Mouse (Mus musculus): ENCODE measurements at regions not wholly inside any gene's neighbourhood (a gene's known extent, or its start where the extent isn't known, plus 50 kb on each side); places are given as distances from the start of the nearest gene placed in this dataset.
A peak's percentile ranks its signal among the peaks of the same experiment; 100 is the strongest.

DNA sequence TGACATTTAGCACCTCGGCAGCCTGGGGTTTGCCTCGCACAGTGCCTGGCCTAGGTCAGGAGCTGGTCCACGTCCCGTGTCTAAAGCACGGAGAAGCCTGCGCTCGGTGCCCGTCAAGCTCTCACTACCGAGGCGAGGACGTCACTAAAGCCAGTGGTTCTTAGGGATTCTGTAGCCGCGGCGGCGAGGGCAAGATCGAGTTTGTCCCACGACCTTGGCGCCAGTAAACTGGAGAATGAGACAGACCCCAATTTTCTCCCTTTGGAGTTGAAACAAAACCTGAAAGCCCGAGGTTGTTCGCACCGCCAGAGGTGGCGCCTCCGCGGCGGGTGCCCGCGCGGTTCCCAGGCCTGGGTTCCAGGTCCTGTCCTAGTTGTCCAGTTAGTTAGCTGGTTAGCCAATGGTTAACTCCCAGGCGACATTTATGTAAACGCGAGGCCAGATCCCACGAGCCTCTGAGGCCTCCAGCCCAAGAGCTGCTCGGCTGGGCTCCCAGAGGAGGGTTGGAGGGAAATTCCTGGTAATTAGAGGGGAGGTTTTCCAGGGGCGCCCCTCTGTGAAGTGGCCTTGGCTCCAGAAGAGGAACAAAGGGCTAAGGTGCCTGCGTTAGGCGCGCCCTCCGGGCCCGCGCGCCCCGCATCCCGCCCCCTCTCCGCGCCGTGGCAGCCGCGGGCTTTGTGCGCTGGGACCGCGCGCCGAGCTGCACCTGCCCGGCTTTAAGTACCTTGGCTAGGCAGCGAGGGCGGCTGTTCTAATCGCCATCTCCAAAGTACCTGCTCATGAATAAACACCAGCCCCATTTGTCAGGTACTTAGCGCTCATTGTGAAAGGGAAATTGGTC is 74.0 kb downstream of the Rhcg start:
- H3K4me1 ChIP-seq (ENCODE audit: control insufficient read depth, insufficient read depth, low read length), result peaks cover 7% of the 10 kb centered on the region
- H3K4me3 ChIP-seq (ENCODE audit: control insufficient read depth, low read depth, low read length), result no peak overlapping the region; the same call in 1 of the 2 replicates
- TF ChIP-seq CTCF (IDR thresholded peaks at IDR 0.05; ENCODE audit: control insufficient read depth, insufficient read depth, insufficient replicate concordance, low read depth, low read length), result no peak
- no peak for TF ChIP-seq POLR2A (IDR thresholded peaks at IDR 0.05; ENCODE audit: control insufficient read depth, low read depth, low read length)
- H3K27ac ChIP-seq (ENCODE audit: control insufficient read depth, insufficient read depth, low read depth, low read length), result no peak overlapping the region
- H3K27me3 ChIP-seq (ENCODE audit: control insufficient read depth, insufficient read depth, low read length), result no peaks in the 10 kb centered on the region
- H3K36me3 ChIP-seq (ENCODE audit: control insufficient read depth, insufficient read depth, low read length), result no peaks in the 10 kb centered on the region

DNA sequence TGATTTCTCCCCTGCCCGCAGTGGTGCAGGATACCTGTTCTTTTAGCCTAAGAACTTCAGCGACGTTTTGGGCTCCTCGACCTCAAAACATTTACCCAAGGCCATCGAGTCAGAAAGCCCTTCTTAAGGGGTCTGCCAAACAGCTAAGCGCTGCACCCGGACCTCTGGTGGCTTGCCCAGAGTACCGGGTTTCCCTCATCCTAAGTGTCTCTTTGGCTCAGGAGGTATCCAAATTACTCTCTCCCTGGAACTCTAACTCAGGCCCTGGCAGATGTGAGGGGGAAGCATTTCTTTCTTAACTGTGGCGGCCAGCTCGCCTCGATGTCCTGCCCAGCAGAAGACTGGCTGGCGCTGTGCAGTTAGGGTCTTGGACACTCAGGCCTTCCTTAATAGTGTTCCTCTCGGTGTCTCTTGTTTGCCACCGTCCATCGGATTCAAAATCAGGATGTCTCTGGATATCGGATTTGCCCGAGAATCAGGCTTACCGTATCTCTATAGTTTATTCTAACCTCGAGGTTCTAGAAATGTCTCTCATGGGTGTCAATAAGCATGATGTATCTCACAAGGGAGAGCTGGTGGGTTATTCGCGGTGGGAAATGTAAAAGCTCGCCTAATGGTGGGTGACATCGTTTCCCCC is 75.0 kb downstream of the Rhcg start:
- Histone ChIP-seq H3K27ac (ENCODE audit: control insufficient read depth, insufficient read depth, low read depth, low read length) (no peak overlapping the region), H3K4me1 (ENCODE audit: control insufficient read depth, insufficient read depth, low read length) (peaks cover 7% of the 10 kb centered on the region), H3K27me3 (ENCODE audit: control insufficient read depth, insufficient read depth, low read length) (no peaks in the 10 kb centered on the region), H3K4me3 (ENCODE audit: control insufficient read depth, low read depth, low read length) (no peak overlapping the region), H3K36me3 (ENCODE audit: control insufficient read depth, insufficient read depth, low read length) (no peaks in the 10 kb centered on the region)
- TF ChIP-seq POLR2A (IDR thresholded peaks at IDR 0.05; ENCODE audit: control insufficient read depth, low read depth, low read length), result no peak
- no peak for TF ChIP-seq CTCF (IDR thresholded peaks at IDR 0.05; ENCODE audit: control insufficient read depth, insufficient read depth, insufficient replicate concordance, low read depth, low read length)

DNA sequence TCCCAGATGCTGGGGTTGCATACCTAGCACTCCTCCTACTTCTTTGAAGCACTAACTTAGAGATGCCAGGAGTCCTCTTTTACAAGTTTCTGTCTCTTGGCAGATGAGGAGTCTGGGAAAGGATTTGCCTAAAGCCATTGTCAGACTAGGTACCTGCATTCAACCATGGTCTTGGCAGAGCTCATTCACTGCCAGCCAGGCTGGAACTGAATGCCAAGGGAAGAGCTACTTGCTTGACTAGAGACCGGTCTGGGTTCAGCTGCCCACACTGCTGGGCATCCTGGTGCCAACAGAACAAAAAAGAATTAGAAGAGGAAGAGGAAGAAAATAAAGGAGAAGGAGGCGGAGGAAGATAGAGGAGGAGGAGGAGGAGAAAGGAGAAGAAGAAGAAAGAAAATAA is 74.1 kb upstream of the Polg start:
- Histone ChIP-seq H3K4me3 (ENCODE audit: control insufficient read depth, low read depth, low read length) (no peak overlapping the region), H3K27me3 (ENCODE audit: control insufficient read depth, insufficient read depth, low read length) (peaks cover under 1% of the 10 kb centered on the region; the same call in 1 of the 2 replicates), H3K36me3 (ENCODE audit: control insufficient read depth, insufficient read depth, low read length) (no peaks in the 10 kb centered on the region), H3K27ac (ENCODE audit: control insufficient read depth, insufficient read depth, low read depth, low read length) (no peak overlapping the region), H3K4me1 (ENCODE audit: control insufficient read depth, insufficient read depth, low read length) (peaks cover 13% of the 10 kb centered on the region)
- TF ChIP-seq POLR2A (IDR thresholded peaks at IDR 0.05; ENCODE audit: control insufficient read depth, low read depth, low read length), result no peak
- TF ChIP-seq CTCF (IDR thresholded peaks at IDR 0.05; ENCODE audit: control insufficient read depth, insufficient read depth, insufficient replicate concordance, low read depth, low read length), result no peak

DNA sequence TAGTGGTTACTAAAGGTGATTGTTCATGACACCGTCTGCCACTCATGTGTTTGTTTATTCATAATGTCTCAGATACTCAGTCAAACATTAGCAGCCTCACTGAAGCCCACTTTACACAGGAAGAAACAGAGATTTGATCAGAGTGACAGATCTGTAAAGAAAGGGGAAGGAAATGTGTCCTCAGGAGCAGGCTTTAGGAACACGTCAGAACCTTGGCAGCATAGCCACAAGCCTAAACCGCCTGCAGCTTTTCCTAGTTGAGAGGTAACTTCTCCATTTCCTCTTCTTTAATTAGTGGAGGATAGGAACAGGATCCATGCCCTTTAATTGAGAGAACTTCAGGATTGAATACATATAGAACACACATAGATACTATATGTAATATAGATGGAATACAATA is 73.3 kb upstream of the Polg start:
- H3K36me3 ChIP-seq (ENCODE audit: control insufficient read depth, insufficient read depth, low read length), result no peaks in the 10 kb centered on the region
- no peak for TF ChIP-seq POLR2A (IDR thresholded peaks at IDR 0.05; ENCODE audit: control insufficient read depth, low read depth, low read length)
- H3K4me1 ChIP-seq (ENCODE audit: control insufficient read depth, insufficient read depth, low read length), result peaks cover 15% of the 10 kb centered on the region
- H3K27me3 ChIP-seq (ENCODE audit: control insufficient read depth, insufficient read depth, low read length), result peaks cover 2% of the 10 kb centered on the region
- H3K27ac ChIP-seq (ENCODE audit: control insufficient read depth, insufficient read depth, low read depth, low read length), result no peak overlapping the region
- H3K4me3 ChIP-seq (ENCODE audit: control insufficient read depth, low read depth, low read length), result no peak overlapping the region

DNA sequence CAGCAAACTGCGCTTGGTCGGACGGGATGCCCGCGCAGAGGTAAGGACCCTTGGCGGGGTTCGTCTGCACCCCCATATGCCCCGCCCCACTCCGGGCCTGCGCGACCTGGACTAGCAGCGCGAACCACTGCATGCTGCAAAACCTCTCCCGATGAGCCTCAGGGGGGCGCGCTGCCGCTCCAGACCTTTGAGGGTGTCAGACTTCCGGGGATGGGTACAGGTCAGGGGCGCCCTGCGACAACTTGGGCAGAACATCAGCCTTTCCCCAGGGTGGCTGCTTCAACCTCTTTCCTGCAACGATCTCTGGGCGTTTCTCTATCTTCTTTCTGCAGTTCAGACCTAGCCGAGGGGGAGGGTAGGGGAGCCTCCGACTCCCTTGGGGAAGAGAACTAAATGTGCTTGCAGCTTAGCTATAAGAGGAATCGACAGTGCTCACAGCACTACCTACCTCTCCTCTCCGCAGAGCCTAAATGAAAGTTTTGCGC is 70.0 kb upstream of the Polg start:
- TF ChIP-seq POLR2A (IDR thresholded peaks at IDR 0.05; ENCODE audit: control insufficient read depth, low read depth, low read length) (no peak), CTCF (IDR thresholded peaks at IDR 0.05; ENCODE audit: control insufficient read depth, insufficient read depth, insufficient replicate concordance, low read depth, low read length) (no peak)
- Histone ChIP-seq H3K36me3 (ENCODE audit: control insufficient read depth, insufficient read depth, low read length) (no peaks in the 10 kb centered on the region), H3K4me1 (ENCODE audit: control insufficient read depth, insufficient read depth, low read length) (peaks cover 7% of the 10 kb centered on the region), H3K27me3 (ENCODE audit: control insufficient read depth, insufficient read depth, low read length) (peaks cover 2% of the 10 kb centered on the region), H3K27ac (ENCODE audit: control insufficient read depth, insufficient read depth, low read depth, low read length) (no peak overlapping the region), H3K4me3 (ENCODE audit: control insufficient read depth, low read depth, low read length) (peak overlapping the region; percentile 15)

DNA sequence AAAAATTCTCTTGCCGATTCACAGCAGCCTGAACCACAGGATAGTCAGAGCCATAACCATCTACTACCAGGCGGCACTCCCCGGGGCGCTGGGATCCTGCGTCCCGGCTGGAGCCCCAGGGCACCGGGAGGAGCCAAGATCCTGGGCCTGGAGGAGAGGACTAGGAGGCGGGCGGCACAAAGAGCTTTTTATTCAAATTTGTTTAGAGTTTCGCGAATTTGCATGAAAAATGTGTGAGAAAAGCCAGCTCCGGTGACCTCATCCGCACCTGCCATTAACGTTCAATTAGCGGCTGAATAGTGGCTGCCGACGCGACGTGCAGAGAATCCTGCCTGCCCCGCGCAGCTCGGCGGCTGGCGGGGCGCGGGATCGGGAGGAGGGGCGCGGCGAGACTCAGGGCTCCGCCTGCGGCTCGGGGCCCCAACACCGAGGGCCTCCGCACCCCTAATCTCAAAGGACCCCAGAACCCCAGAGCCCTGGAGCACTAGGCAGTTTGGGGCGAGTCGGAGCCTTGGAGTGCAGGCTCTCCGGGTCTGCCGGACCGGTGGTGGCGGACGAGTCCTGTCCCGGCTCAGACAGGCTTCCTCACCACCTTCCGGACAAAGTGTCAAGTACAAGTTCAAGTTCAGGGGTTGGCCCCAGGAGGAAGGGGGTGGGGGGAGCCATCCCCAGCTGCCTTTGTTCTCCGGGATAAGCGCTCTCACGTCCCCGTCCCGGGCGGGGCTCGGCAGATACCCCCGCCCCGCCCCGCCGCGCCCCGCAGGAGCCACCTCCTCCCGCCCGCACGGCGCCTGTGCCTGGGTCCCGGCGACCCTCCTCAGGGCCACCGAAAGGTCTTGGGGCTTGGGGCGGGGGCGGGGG is 69.3 kb upstream of the Polg start:
- no peak for TF ChIP-seq CTCF (IDR thresholded peaks at IDR 0.05; ENCODE audit: control insufficient read depth, insufficient read depth, insufficient replicate concordance, low read depth, low read length)
- TF ChIP-seq POLR2A (IDR thresholded peaks at IDR 0.05; ENCODE audit: control insufficient read depth, low read depth, low read length), result no peak
- Histone ChIP-seq H3K4me3 (ENCODE audit: control insufficient read depth, low read depth, low read length) (peak overlapping the region; percentile 42), H3K27me3 (ENCODE audit: control insufficient read depth, insufficient read depth, low read length) (peaks cover 2% of the 10 kb centered on the region), H3K4me1 (ENCODE audit: control insufficient read depth, insufficient read depth, low read length) (peaks cover 7% of the 10 kb centered on the region), H3K36me3 (ENCODE audit: control insufficient read depth, insufficient read depth, low read length) (no peaks in the 10 kb centered on the region), H3K27ac (ENCODE audit: control insufficient read depth, insufficient read depth, low read depth, low read length) (no peak overlapping the region)

DNA sequence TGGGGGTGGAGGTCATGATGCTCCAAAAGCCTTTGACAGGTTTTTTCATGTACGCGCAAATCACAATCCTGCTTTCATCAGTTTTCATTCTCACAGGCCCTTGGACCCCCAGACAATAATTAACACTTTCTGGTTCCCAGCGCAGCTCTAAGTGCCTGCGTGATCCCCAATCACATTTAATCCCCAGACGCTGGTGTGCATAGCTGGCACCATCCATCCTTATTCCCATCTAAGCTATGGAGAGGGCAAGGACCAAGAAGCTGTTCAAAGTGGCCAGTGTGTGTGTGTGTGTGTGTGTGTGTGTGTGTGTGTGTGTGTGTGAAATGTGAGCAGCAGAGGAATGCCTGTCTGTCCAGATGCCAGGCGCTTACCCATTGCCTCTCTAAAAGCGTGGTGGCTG is 68.7 kb upstream of the Polg start:
- Histone ChIP-seq H3K27me3 (ENCODE audit: control insufficient read depth, insufficient read depth, low read length) (peaks cover 2% of the 10 kb centered on the region), H3K27ac (ENCODE audit: control insufficient read depth, insufficient read depth, low read depth, low read length) (no peak overlapping the region), H3K4me1 (ENCODE audit: control insufficient read depth, insufficient read depth, low read length) (peaks cover 7% of the 10 kb centered on the region), H3K4me3 (ENCODE audit: control insufficient read depth, low read depth, low read length) (no peak overlapping the region), H3K36me3 (ENCODE audit: control insufficient read depth, insufficient read depth, low read length) (no peaks in the 10 kb centered on the region)
- no peak for TF ChIP-seq CTCF (IDR thresholded peaks at IDR 0.05; ENCODE audit: control insufficient read depth, insufficient read depth, insufficient replicate concordance, low read depth, low read length)
- TF ChIP-seq POLR2A (IDR thresholded peaks at IDR 0.05; ENCODE audit: control insufficient read depth, low read depth, low read length), result no peak

Data from testis, adult 2 months (tissue).